In genomic region chr1:73862323-73863073, GRCm38 (mm10) we compare ENCODE assay signal across 8 mouse cellular contexts.
DNase-seq lines count a peak whose midpoint lies in the region; ATAC-seq lines count a peak whose summit lies in the region.

No protein-coding gene starts in this region.

- 0 out of 2 replicates have a peak overlapping the region, but pooled peaks have one; percentile 4 for H3K9ac ChIP-seq in embryonic facial prominence, embryonic 13.5 days
- H3K9ac ChIP-seq in heart, embryonic 14.5 days (ENCODE audit: low read length) = peak overlapping the region; percentile 63
- H3K9ac ChIP-seq in kidney, embryonic 15.5 days = no peak overlapping the region

- H3K36me3 ChIP-seq in embryonic facial prominence, embryonic 13.5 days = no peaks in the 10 kb centered on the region
- H3K36me3 ChIP-seq in heart, embryonic 14.5 days (ENCODE audit: control insufficient read depth, insufficient read depth, low read length) = no peaks in the 10 kb centered on the region
- H3K36me3 ChIP-seq in kidney, embryonic 15.5 days = no peaks in the 10 kb centered on the region

- no peak overlapping the region for H3K4me3 ChIP-seq in embryonic facial prominence, embryonic 13.5 days
- peak overlapping the region; percentile 20 to 25 for H3K4me3 ChIP-seq in heart, embryonic 14.5 days (ENCODE audit: control insufficient read depth in 1 of 2, insufficient read depth in 1 of 2, low read depth in 1 of 2, low read length in 2 of 2)
- peak overlapping the region; percentile 21 for H3K4me3 ChIP-seq in kidney, embryonic 15.5 days (replicated peaks)

- H3K27me3 ChIP-seq in embryonic facial prominence, embryonic 13.5 days = no peaks in the 10 kb centered on the region
- H3K27me3 ChIP-seq in heart, embryonic 14.5 days (ENCODE audit: control insufficient read depth, insufficient read depth, low read length) = no peaks in the 10 kb centered on the region
- H3K27me3 ChIP-seq in kidney, embryonic 15.5 days = no peaks in the 10 kb centered on the region

- no peaks in the 10 kb centered on the region for H3K9me3 ChIP-seq in embryonic facial prominence, embryonic 13.5 days
- no peaks in the 10 kb centered on the region for H3K9me3 ChIP-seq in heart, embryonic 14.5 days (ENCODE audit: control insufficient read depth, low read length)
- H3K9me3 ChIP-seq in kidney, embryonic 15.5 days (replicated peaks) = no peaks in the 10 kb centered on the region

- DNase-seq in 3134 (ENCODE audit: extremely low read depth, insufficient read length, low spot score) = peak; percentile 11
- DNase-seq in MN1 (ENCODE audit: low spot score) = peak; percentile 25
- DNase-seq in lung, adult 18-20 months = peak; percentile 41 to 67
- DNase-seq in ovary, adult 18-20 months (ENCODE audit: low spot score) = peak; percentile 44
- DNase-seq in urinary bladder, postnatal 36 days (ENCODE audit: low spot score in 2 of 2) = peak; percentile 41 to 42

- WGBS in embryonic facial prominence, embryonic 13.5 days = 11% methylated on average over 15 of the region's 15 CpGs
- 9% methylated on average over 15 of the region's 15 CpGs for WGBS in heart, embryonic 14.5 days
- WGBS in kidney, embryonic 15.5 days = 8% methylated on average over 15 of the region's 15 CpGs

- peak overlapping the region; percentile 52; the same call in 1 of the 2 replicates for H3K27ac ChIP-seq in embryonic facial prominence, embryonic 13.5 days
- peak overlapping the region; percentile 15 to 67 for H3K27ac ChIP-seq in heart, embryonic 14.5 days (replicated peaks in 1 of 2; ENCODE audit: control insufficient read depth in 1 of 2, insufficient read depth in 1 of 2, low read depth in 2 of 2, low read length in 2 of 2)
- peak overlapping the region; percentile 20; the same call in 1 of the 2 replicates for H3K27ac ChIP-seq in kidney, embryonic 15.5 days

- peaks cover 16% of the 10 kb centered on the region for H3K4me1 ChIP-seq in embryonic facial prominence, embryonic 13.5 days
- H3K4me1 ChIP-seq in heart, embryonic 14.5 days (ENCODE audit: control insufficient read depth in 2 of 2, insufficient read depth in 2 of 2, low read length in 2 of 2) = peaks cover 5 to 6% of the 10 kb centered on the region in 2 experiments
- H3K4me1 ChIP-seq in kidney, embryonic 15.5 days = peaks cover 14% of the 10 kb centered on the region

- peak overlapping the region; percentile 46 for H3K4me2 ChIP-seq in embryonic facial prominence, embryonic 13.5 days
- H3K4me2 ChIP-seq in heart, embryonic 14.5 days (ENCODE audit: low read length) = peak overlapping the region; percentile 65
- peak overlapping the region; percentile 56 for H3K4me2 ChIP-seq in kidney, embryonic 15.5 days

- ATAC-seq in embryonic facial prominence, embryonic 13.5 days (ENCODE audit: insufficient number of reproducible peaks, insufficient read depth, low FRiP score, low TSS enrichment, low read depth) = peak; percentile 93
- peak; percentile 95 for ATAC-seq in heart, embryonic 14.5 days (ENCODE audit: insufficient number of reproducible peaks, insufficient read depth, low FRiP score, low read depth)
- ATAC-seq in kidney, embryonic 15.5 days (replicated peaks; ENCODE audit: low FRiP score) = peak; percentile 98
